Mouse (Mus musculus): ENCODE measurements around the gene Shld1. TPM values are rescaled to one million over a fixed set of nuclear protein-coding genes. Genes with fewer than 3 reads are reported as not detected.

Shld1 gene
- polyA plus RNA-seq, 1 experiment from 2014 or later = 24.7 TPM

DNA sequence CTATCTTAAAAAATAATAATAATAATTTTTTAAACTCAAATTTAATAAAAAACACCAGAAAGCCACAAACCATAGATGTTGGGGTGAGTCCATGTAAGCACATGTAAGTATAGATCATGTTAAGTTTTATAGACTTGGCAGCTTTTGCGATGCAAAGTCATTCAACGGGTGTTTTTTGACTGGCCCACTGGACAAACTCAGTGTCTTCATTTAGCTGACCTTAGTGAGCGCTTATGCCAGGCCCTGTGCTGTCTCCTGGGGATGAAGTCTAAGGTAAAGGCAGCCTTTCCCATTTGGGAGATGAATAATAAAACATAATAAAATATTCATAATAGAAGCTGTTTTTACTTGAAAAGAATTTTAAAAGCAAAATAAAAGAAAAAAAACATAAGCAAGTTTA is 28.2 kb downstream of the Shld1 start:
- no peak overlapping the region for H3K4me3 ChIP-seq
- no peak overlapping the region for H3K4me2 ChIP-seq
- peaks cover 9% of the 10 kb centered on the region; the same call in 1 of the 2 replicates for H3K4me1 ChIP-seq (replicated peaks)
- H3K9me3 ChIP-seq = no peaks in the 10 kb centered on the region
- 0 out of 2 replicates have a peak, but pooled peaks cover 9% of the 10 kb centered on the region for H3K36me3 ChIP-seq
- no peaks in the 10 kb centered on the region for H3K27me3 ChIP-seq
- no peak overlapping the region for H3K27ac ChIP-seq (replicated peaks)
- no peak overlapping the region for H3K9ac ChIP-seq
- 93% methylated on average over 3 of the region's 3 CpGs for WGBS
- ATAC-seq (ENCODE audit: low read depth) = no peak

DNA sequence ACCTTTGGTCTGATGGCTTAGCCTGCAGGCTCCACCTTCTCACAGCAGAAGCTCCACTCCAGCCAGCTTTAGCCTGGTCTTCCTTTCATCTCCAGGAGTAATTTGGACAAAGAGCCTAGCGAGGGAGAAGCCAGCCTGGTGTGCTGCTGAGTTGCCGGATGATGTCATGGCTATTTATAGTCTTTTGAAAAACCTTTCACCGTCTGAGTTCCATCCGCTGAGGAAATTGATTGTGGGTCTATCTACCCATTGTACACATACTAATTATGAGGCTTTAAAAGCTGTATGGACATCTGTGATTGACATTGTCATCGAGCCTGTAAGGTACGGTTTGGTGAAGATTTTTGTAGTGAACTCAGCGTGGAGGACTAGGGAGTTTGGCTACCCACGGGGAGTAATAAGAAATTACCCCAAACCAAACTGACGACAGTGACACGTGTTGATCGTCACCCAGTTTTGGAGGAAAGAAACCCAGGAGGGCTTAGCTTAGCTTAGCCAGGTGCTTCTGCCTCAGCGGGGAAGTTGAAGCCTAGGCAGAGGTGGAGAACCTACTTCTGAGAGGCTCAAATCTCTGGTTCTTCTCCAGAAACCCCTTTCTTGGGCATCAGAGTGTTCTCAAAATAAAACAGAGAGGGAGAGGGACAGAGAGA is 28.8 kb downstream of the Shld1 start:
- peak; percentile 45; the same call in 1 of the 2 replicates for ATAC-seq (ENCODE audit: low read depth)
- H3K4me3 ChIP-seq = no peak overlapping the region
- WGBS = 47% methylated on average over 12 of the region's 12 CpGs
- H3K9me3 ChIP-seq = no peaks in the 10 kb centered on the region
- H3K27ac ChIP-seq (replicated peaks) = peak overlapping the region; percentile 39; the same call in 1 of the 2 replicates
- H3K4me1 ChIP-seq (replicated peaks) = peaks cover 12% of the 10 kb centered on the region
- H3K4me2 ChIP-seq = no peak overlapping the region
- H3K27me3 ChIP-seq = no peaks in the 10 kb centered on the region
- no peak overlapping the region for H3K9ac ChIP-seq
- 0 out of 2 replicates have a peak, but pooled peaks cover 3% of the 10 kb centered on the region for H3K36me3 ChIP-seq

DNA sequence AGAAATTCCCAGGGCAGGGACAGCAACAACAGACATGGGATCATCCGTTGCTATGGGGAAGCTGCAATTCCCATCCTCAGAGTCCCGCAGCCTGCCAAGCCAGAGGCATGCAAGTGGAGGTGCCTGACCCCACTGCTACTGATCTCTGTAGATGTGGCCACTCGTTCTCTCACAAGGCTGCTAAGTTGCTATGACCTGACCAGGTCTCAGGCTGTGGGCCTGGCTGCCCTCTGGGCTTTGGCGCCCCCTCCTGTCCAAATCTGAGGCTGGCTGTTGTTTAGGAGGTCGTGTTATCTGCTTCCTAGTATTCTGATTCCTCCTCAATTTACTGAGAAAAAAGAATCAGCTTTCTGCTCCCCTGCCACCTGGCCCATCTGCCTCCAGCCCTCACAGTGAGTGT is 29.4 kb downstream of the Shld1 start:
- Histone ChIP-seq H3K27ac (replicated peaks) (peak overlapping the region; percentile 39; the same call in 1 of the 2 replicates), H3K4me3 (no peak overlapping the region), H3K27me3 (no peaks in the 10 kb centered on the region), H3K4me1 (replicated peaks) (peaks cover 18% of the 10 kb centered on the region), H3K9me3 (no peaks in the 10 kb centered on the region), H3K9ac (no peak overlapping the region), H3K36me3 (no peaks in the 10 kb centered on the region), H3K4me2 (no peak overlapping the region)
- WGBS = 37% methylated on average over 5 of the region's 5 CpGs
- no peak; the same call in 1 of the 2 replicates for ATAC-seq (ENCODE audit: low read depth)

DNA sequence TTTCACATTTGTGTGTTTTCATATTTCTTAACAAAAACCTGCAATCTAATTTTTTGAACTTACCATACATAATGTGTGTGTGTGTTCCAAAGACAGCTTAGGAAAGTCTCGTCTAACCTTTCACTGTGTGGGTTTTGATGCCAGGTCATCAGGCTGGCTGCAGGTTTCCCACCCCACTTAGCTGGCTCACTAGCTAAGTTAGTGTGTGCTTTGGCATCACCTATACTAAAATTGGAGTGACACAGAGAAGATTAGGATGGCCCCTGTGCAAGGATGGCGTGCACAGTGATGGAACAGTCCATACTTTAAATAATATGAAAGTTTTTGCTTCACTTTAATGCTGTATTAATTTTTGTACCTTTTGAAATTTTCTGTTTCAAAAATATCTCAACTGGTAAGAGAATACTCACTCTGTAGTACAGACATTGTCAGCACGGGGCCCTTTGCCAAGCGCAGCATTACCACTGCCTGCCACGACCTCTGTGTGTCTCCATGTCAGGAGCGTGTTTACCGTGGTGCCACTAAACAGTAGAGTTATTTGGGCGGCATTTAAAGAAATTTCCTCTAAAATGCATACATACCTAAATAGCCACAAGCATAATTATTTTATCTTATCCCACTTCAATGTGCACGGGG is 30.3 kb downstream of the Shld1 start:
- H3K9me3 ChIP-seq = no peaks in the 10 kb centered on the region
- no peak overlapping the region for H3K4me2 ChIP-seq
- ATAC-seq (ENCODE audit: low read depth) = no peak
- no peak overlapping the region for H3K4me3 ChIP-seq
- no peaks in the 10 kb centered on the region for H3K27me3 ChIP-seq
- no peak overlapping the region for H3K27ac ChIP-seq (replicated peaks)
- 94% methylated on average over 9 of the region's 9 CpGs for WGBS
- H3K4me1 ChIP-seq (replicated peaks) = peaks cover 27% of the 10 kb centered on the region
- H3K9ac ChIP-seq = no peak overlapping the region
- H3K36me3 ChIP-seq = no peaks in the 10 kb centered on the region

DNA sequence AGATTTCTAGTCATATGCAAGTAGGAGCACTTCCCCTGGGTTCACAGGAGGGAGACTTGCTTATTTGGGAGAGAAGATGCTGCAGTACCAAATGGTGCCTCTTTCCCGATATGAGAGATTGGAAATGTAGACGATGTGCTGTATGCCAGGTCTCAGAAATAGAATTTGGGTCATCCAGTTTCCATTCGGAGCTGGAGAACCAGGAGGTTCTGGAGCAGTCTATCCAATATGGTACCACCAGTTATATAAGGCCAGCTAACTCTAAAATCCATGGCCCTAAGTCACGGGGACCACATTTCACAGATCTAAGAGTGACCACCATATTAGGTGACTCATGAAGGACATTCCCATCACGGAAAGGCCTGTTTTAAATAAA is 30.8 kb downstream of the Shld1 start:
- no peak overlapping the region for H3K4me3 ChIP-seq
- no peaks in the 10 kb centered on the region for H3K36me3 ChIP-seq
- H3K4me1 ChIP-seq (replicated peaks) = peaks cover 30% of the 10 kb centered on the region
- H3K4me2 ChIP-seq = no peak overlapping the region
- WGBS = 96% methylated on average over 5 of the region's 5 CpGs
- no peaks in the 10 kb centered on the region for H3K27me3 ChIP-seq
- ATAC-seq (ENCODE audit: low read depth) = no peak
- no peak overlapping the region for H3K27ac ChIP-seq (replicated peaks)
- H3K9me3 ChIP-seq = no peaks in the 10 kb centered on the region
- H3K9ac ChIP-seq = no peak overlapping the region

DNA sequence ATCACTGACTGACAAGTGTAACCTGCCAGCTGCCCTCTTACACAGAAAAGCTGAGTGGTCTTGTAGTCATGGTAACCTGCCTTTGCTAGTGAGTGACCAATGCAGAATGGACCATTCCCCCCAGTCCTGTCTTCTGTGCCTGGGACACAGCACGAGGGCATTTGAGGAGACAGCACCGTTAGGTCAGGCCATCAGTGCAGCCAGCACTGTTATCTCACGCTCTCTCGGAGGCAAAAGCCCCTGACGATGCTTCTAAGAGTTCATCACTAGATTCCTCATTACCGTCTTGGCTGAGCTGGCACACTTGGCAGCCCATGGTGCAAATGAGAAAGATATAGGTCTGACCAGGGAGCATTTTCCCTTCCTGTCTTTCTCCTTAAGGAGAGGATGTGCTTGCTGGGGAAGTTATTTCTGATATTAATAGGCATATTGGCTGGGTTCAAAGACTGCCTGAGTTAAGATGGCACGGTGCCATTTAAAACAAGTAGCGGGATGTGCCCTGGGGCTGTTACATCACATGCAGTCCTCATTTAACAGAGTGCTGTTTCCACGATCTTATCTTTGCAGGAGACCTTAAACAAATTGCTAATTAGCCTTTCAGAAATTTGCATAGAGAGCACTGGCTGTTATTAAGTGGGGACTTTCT is 34.3 kb downstream of the Shld1 start:
- H3K9ac ChIP-seq = no peak overlapping the region

DNA sequence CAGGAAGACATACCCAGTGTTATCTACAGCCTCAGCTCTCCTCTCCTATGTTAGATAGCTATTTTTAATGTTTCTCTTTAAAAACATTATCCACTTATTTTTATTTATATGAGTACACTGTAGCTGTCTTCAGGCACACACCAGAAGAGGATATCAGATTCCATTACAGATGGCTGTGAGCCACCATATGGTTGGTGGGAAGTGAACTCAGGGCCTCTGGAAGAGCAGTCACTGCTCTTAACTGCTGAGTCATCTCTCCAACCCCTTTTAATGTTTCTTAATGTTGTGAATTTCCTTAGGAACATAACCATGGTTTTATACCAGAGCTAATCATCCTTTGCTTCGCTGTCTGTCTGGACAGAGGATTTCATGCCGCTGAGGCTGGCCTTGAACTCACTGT is 35.1 kb downstream of the Shld1 start:
- Histone ChIP-seq H3K4me3 (no peak overlapping the region), H3K4me2 (no peak overlapping the region), H3K27ac (replicated peaks) (no peak overlapping the region), H3K4me1 (replicated peaks) (peaks cover 35% of the 10 kb centered on the region), H3K27me3 (no peaks in the 10 kb centered on the region), H3K9me3 (no peaks in the 10 kb centered on the region), H3K9ac (no peak overlapping the region), H3K36me3 (no peaks in the 10 kb centered on the region)
- 97% methylated on average over 2 of the region's 2 CpGs for WGBS
- ATAC-seq (ENCODE audit: low read depth) = no peak

More for the DNA sequence above, 34.3 kb downstream of the Shld1 start:
- Histone ChIP-seq H3K36me3 (no peaks in the 10 kb centered on the region), H3K4me3 (no peak overlapping the region), H3K4me1 (replicated peaks) (peaks cover 35% of the 10 kb centered on the region), H3K9me3 (no peaks in the 10 kb centered on the region), H3K27ac (replicated peaks) (peak overlapping the region; percentile 70), H3K27me3 (no peaks in the 10 kb centered on the region), H3K4me2 (no peak overlapping the region)
- 49% methylated on average over 9 of the region's 9 CpGs for WGBS
- ATAC-seq (ENCODE audit: low read depth) = peak; percentile 36; the same call in 1 of the 2 replicates

DNA sequence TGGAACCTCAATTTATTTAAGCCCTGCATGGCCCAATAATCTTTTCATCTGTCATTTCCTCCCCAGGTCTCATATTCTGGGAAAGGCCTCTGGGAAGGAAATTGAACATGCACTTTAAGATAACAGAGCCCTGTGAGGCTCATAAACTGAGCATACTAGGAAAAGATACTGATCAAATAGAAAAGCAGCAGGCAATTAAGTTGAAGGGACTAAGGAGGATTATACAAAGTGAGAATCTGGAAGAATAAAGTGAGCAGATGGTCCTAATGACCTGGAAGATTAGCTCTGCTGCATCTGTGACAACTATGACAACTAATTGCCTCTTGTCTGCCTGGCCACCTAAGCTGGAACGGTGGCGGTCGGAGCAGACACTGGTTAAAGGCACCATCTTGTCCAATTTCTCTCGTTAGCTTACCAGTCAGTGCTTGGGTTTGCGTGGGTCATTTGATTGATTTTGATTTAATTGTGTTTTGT is 37.3 kb downstream of the Shld1 start:
- peak overlapping the region; percentile 70 for H3K27ac ChIP-seq (replicated peaks)
- peak; percentile 40; the same call in 1 of the 2 replicates for ATAC-seq (ENCODE audit: low read depth)

DNA sequence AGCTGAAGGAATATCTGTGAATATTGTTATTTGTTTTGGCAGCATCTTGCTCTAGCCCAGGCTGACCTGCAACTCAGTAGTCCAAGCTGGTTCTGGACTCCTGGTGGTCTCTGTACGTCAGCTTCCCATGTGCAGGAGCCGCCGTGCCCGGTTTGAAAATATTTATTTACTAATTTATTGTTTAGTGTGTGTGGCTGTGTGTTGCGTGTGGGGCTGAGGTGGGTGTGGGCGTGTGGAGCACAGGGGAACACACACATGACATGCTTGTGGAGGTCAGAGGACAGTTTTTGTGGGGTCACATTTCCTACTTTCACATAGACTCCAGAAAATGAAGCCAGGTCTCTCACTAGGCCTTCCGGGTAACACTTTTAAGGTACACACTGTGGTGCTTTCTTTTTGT is 37.8 kb downstream of the Shld1 start:
- peak; percentile 13; the same call in 1 of the 2 replicates for ATAC-seq (ENCODE audit: low read depth)

More for the DNA sequence above, 37.3 kb downstream of the Shld1 start:
- Histone ChIP-seq H3K4me1 (replicated peaks) (peaks cover 35% of the 10 kb centered on the region), H3K36me3 (no peaks in the 10 kb centered on the region), H3K4me2 (no peak overlapping the region), H3K9ac (no peak overlapping the region), H3K9me3 (no peaks in the 10 kb centered on the region), H3K27me3 (no peaks in the 10 kb centered on the region), H3K4me3 (no peak overlapping the region)
- 35% methylated on average over 5 of the region's 5 CpGs for WGBS

DNA sequence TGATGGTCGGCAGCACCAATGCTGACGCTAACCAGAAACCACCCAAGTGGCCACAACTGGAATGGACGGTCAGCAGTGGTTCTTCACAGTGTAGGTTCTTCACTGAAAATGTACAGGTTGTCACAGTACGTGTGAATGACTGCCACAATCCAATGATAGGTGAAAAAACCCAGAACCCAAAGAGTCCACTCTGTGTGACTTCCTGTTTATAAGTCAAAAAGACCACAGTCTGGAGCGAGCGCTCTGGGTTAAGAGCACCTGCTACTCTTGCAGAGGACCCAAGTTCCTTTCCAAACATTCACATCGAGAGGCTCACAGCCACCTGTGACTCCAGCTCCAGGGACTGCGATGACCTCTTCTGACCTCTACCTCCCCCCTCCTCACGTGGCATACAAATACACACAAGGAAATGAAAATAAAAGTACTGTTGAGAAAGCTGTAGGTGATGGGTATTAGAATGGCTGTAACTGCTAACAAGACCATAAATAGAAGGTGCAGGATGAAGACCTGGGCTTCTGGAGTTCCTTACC is 38.7 kb downstream of the Shld1 start:
- H3K27me3 ChIP-seq = no peaks in the 10 kb centered on the region
- H3K9me3 ChIP-seq = no peaks in the 10 kb centered on the region
- WGBS = 90% methylated on average over 9 of the region's 9 CpGs
- H3K4me1 ChIP-seq (replicated peaks) = peaks cover 33% of the 10 kb centered on the region
- H3K9ac ChIP-seq = no peak overlapping the region
- no peak overlapping the region for H3K4me3 ChIP-seq
- no peaks in the 10 kb centered on the region for H3K36me3 ChIP-seq
- no peak overlapping the region for H3K27ac ChIP-seq (replicated peaks)
- no peak overlapping the region for H3K4me2 ChIP-seq
- ATAC-seq (ENCODE audit: low read depth) = no peak

More for the DNA sequence above, 37.8 kb downstream of the Shld1 start:
- Histone ChIP-seq H3K4me3 (no peak overlapping the region), H3K4me1 (replicated peaks) (peaks cover 35% of the 10 kb centered on the region), H3K27me3 (no peaks in the 10 kb centered on the region), H3K9me3 (no peaks in the 10 kb centered on the region), H3K27ac (replicated peaks) (peak overlapping the region; percentile 70), H3K36me3 (no peaks in the 10 kb centered on the region), H3K4me2 (no peak overlapping the region), H3K9ac (no peak overlapping the region)
- WGBS = 81% methylated on average over 7 of the region's 7 CpGs

DNA sequence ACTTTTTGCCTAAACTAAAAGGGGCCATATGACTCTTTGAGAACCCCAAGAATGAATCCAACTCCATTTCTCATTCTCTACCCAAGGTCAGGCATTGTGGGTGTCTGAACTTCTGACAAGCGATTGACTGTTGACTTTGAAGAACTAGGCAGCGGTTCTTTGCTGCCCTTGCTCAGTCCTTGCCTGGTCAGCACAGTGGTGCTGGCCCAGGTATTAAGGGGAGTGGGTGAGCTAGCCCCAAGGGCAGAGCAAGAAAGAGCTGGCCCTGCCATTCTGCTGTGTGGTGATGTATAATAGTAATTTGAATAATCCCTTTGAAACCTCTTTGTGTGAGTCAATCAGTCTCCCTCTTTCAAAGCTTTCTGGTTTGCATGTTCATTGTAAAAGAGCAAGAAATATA is 39.4 kb downstream of the Shld1 start:
- no peak overlapping the region for H3K9ac ChIP-seq
- peaks cover 26% of the 10 kb centered on the region for H3K4me1 ChIP-seq (replicated peaks)
- no peaks in the 10 kb centered on the region for H3K36me3 ChIP-seq
- no peak overlapping the region for H3K4me3 ChIP-seq
- no peaks in the 10 kb centered on the region for H3K27me3 ChIP-seq
- H3K9me3 ChIP-seq = no peaks in the 10 kb centered on the region
- H3K4me2 ChIP-seq = no peak overlapping the region
- no peak overlapping the region for H3K27ac ChIP-seq (replicated peaks)
- WGBS = 91% methylated on average over 2 of the region's 2 CpGs
- no peak for ATAC-seq (ENCODE audit: low read depth)

DNA sequence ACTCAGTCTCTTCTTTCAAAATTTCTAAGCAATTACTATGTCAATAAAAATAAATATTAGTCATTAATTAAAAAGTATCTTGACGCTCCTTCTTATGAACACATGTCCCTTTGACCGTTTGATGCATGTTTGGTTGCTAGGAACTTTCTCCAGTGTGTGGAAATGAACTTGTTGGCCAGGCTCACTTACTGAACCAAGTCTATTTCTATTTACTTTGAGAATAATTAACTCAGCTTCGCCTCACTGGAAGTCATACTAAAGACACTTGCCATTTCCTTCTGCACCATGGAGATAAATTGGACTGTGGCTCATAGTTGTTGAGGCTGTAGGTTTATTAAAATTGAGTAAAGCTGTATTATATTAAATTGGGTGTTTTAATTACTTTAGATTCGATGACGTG is 46.2 kb downstream of the Shld1 start:
- no peak overlapping the region for H3K9ac ChIP-seq
- no peaks in the 10 kb centered on the region for H3K36me3 ChIP-seq
- no peak overlapping the region for H3K27ac ChIP-seq (replicated peaks)
- H3K9me3 ChIP-seq = no peaks in the 10 kb centered on the region
- H3K4me1 ChIP-seq (replicated peaks) = no peaks in the 10 kb centered on the region; the same call in 1 of the 2 replicates
- H3K4me3 ChIP-seq = no peak overlapping the region
- H3K27me3 ChIP-seq = no peaks in the 10 kb centered on the region
- ATAC-seq (ENCODE audit: low read depth) = no peak
- no peak overlapping the region for H3K4me2 ChIP-seq
- 90% methylated on average over 5 of the region's 5 CpGs for WGBS

All from neural tube, embryonic 13.5 days (tissue).